Mouse (Mus musculus) C2C12 (cell line): ENCODE measurements at regions not wholly inside any gene's neighbourhood (a gene's known extent, or its start where the extent isn't known, plus 50 kb on each side); places are given as distances from the start of the nearest gene placed in this dataset.

Experiments used
- CTCF ChIP-seq: IDR thresholded peaks from one replicate; pipeline ENCODE4 v1.5.1; 2011; ENCODE audit not compliant: control insufficient read depth, insufficient read depth, insufficient read length
- MYOD1 ChIP-seq: IDR thresholded peaks from one replicate; pipeline ENCODE4 v1.6.1; 2011; ENCODE audit warnings: low read depth; ENCODE audit not compliant: control insufficient read depth, insufficient read length
- USF1 ChIP-seq: IDR thresholded peaks from one replicate; pipeline ENCODE4 v1.6.1; 2011; ENCODE audit warnings: low read depth, mild to moderate bottlenecking, control low read depth, moderate library complexity

DNA sequence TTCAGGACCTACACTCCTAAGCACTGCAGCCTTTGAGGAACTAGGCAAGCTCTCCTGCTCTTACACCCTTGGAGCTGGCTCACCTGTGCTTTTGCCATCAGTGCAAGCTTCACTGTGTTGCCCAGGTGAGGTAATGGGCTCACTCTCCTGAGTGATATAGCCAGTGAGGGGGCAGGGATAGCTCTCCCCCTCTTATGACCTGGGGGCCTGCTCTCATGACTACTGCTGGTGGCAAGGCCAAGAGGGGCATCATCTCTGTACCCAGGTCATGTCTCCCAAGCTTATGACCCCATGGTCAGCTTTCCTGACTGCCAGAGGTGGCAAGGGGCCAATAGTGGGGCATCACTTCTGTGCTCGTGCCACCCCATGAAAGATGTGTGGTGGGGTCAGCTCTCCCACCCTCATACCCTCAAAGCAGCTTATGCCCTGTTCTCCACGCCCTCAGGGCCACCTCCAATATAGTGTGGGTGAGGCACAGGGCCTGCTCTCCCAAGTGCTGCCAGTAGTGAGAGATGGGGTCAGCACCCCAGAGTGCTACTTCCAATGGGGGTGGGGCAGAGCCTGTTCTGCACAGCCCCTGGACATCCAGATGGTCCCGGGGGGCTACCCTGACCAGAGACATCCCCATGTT is 330.1 kb downstream of the Grxcr1 start:
- no peak for TF ChIP-seq CTCF
- no peak for TF ChIP-seq MYOD1
- no peak for TF ChIP-seq USF1
